Mouse (Mus musculus) spleen, adult 2 months (tissue): ENCODE results near the gene Samd13.

ENCODE experiments used
- CTCF ChIP-seq: fragments of 200-500 bp; IDR thresholded peaks from 2 replicates; pipeline ENCODE4 v1.5.1; 2011; ENCODE audit warnings: mild to moderate bottlenecking, inconsistent platforms; ENCODE audit not compliant: insufficient read depth, insufficient read length, insufficient replicate concordance; ENCODE audit errors: extremely low read depth
- POLR2A ChIP-seq: fragments of 200-500 bp; IDR thresholded peaks from 2 replicates; pipeline ENCODE4 v1.6.1; 2011; ENCODE audit warnings: low read depth, low read length, inconsistent platforms

- TF ChIP-seq CTCF (no peak), POLR2A (no peak)
Observed at GRCm38 (mm10) chr3:146723037-146723436, 37.6 kb upstream of the Samd13 start.
